In genomic region chrX:38180656-38181607, GRCm38 (mm10) we compare ENCODE assay signal across 10 mouse cellular contexts. TPM values are rescaled to one million over a fixed set of nuclear protein-coding genes. Genes with fewer than 3 reads are reported as not detected.
DNase-seq lines count a peak whose midpoint lies in the region; ATAC-seq and TF ChIP-seq lines count a peak whose summit lies in the region.
"Had no signal": no experiment of that assay in that cellular context is flagged by ENCODE, and none has a peak within 500 bp of the region (broad histone marks: within the 10 kb centered on the region; RNA-seq: fewer than 3 reads in every experiment).

No protein-coding gene starts in this region.

- H3K4me2 ChIP-seq in forebrain, embryonic 14.5 days (ENCODE audit: low read length), result peak overlapping the region; percentile 62
- peak overlapping the region; percentile 58 for H3K4me2 ChIP-seq in stomach, embryonic 14.5 days (replicated peaks; ENCODE audit: low read depth, low read length)

- peak overlapping the region; percentile 76 for H3K4me3 ChIP-seq in gastrocnemius, adult 2 months
- H3K4me3 ChIP-seq in forebrain, embryonic 14.5 days (ENCODE audit: low read depth, low read length), result peak overlapping the region; percentile 36
- peak overlapping the region; percentile 32 for H3K4me3 ChIP-seq in stomach, embryonic 14.5 days (ENCODE audit: low read depth, low read length)

- H3K36me3 ChIP-seq in forebrain, embryonic 14.5 days (ENCODE audit: control insufficient read depth, insufficient read depth, low read length), result no peaks in the 10 kb centered on the region
- no peaks in the 10 kb centered on the region for H3K36me3 ChIP-seq in stomach, embryonic 14.5 days (ENCODE audit: control insufficient read depth, insufficient read depth, low read length)

- H3K9ac ChIP-seq in forebrain, embryonic 14.5 days (ENCODE audit: low read length), result peak overlapping the region; percentile 35; the same call in 1 of the 2 replicates
- H3K9ac ChIP-seq in stomach, embryonic 14.5 days (replicated peaks; ENCODE audit: low read depth, low read length), result no peak overlapping the region

- H3K27me3 ChIP-seq in forebrain, embryonic 14.5 days (replicated peaks; ENCODE audit: control insufficient read depth, insufficient read depth, low read length), result no peaks in the 10 kb centered on the region
- H3K27me3 ChIP-seq in stomach, embryonic 14.5 days (ENCODE audit: control insufficient read depth, insufficient read depth, low read length), result no peaks in the 10 kb centered on the region

- peak; percentile 65 for ATAC-seq in forebrain, embryonic 14.5 days
- ATAC-seq in inflammation-experienced regulatory T-cells, adult 6 months, result peak; percentile 22
- peak; percentile 41 for ATAC-seq in megakaryocyte, adult 5-6 weeks (ENCODE audit: poor library complexity, severe bottlenecking)
- ATAC-seq in stomach, embryonic 14.5 days (ENCODE audit: insufficient number of reproducible peaks, insufficient read depth, low FRiP score, low read depth), result peak; percentile 71; the same call in 1 of the 2 replicates

- peak overlapping the region; percentile 24; the same call in 1 of the 2 replicates for H3K27ac ChIP-seq in gastrocnemius, adult 2 months
- no peak overlapping the region for H3K27ac ChIP-seq in forebrain, embryonic 14.5 days (ENCODE audit: low read depth, low read length)
- H3K27ac ChIP-seq in stomach, embryonic 14.5 days (ENCODE audit: low read length), result no peak overlapping the region

- no peaks in the 10 kb centered on the region for H3K9me3 ChIP-seq in forebrain, embryonic 14.5 days (replicated peaks; ENCODE audit: control insufficient read depth, low read length)
- H3K9me3 ChIP-seq in stomach, embryonic 14.5 days (ENCODE audit: control insufficient read depth, low read depth, low read length), result peaks cover 4% of the 10 kb centered on the region; the same call in 1 of the 2 replicates

- no peak for TF ChIP-seq POLR2A in brain, embryonic 14.5 days (IDR thresholded peaks at IDR 0.05; ENCODE audit: borderline replicate concordance, extremely low read depth, insufficient read depth, insufficient read length, poor library complexity, severe bottlenecking)

- WGBS in forebrain, embryonic 14.5 days, result 37% methylated on average over 38 of the region's 38 CpGs
- WGBS in stomach, embryonic 14.5 days, result 24% methylated on average over 37 of the region's 38 CpGs

- no peak for TF ChIP-seq CTCF in gastrocnemius, adult 2 months (IDR thresholded peaks at IDR 0.05)
- no peak for TF ChIP-seq CTCF in brain, embryonic 14.5 days (IDR thresholded peaks at IDR 0.05; ENCODE audit: borderline replicate concordance, extremely low read depth, insufficient read depth, insufficient read length)

- peak; percentile 21 for DNase-seq in gastrocnemius, adult 2 months
- no peak for DNase-seq in gastrocnemius, postnatal 14 days
- peak; percentile 33 for DNase-seq in brain, embryonic 14.5 days (ENCODE audit: low read depth)
- DNase-seq in forebrain, embryonic 14.5 days (ENCODE audit: low spot score), result no peak
- DNase-seq in frontal cortex, postnatal 36 days (ENCODE audit: low spot score in 2 of 2), result no peak

- no peaks in the 10 kb centered on the region for H3K4me1 ChIP-seq in forebrain, embryonic 14.5 days (ENCODE audit: control insufficient read depth, insufficient read depth, low read length)
- H3K4me1 ChIP-seq in stomach, embryonic 14.5 days (ENCODE audit: control insufficient read depth, insufficient read depth, low read length), result no peaks in the 10 kb centered on the region

- intact Hi-C loops in gastrocnemius, adult 2 months (cut with DNase I), result loop anchor here (1.0 kb wide), 1 partner anchor 97 kb away; no protein-coding TSS in a partner anchor
- intact Hi-C loops in gastrocnemius, postnatal 14 days (cut with DNase I; ENCODE audit: low total_unique reads), result no loop called here

RNA-seq across cellular contexts. Expression of gene Zbtb33, which starts 8.7 kb away (rescaled TPM):
- total RNA-seq in gastrocnemius, adult 2 months (2021), result 1 to 10 TPM; 5.7 to 7.7 TPM
- total RNA-seq in gastrocnemius, postnatal 14 days (2021), result 1 to 10 TPM; 6.8 to 7.3 TPM
- 17.7 and 22.6 TPM in 2 replicates for polyA plus RNA-seq in brain, embryonic 14.5 days (2012; rRNA removed)
- polyA plus RNA-seq in forebrain, embryonic 14.5 days (2014; fragmentation: Nextera tagmentation; extraction: Ambion mirVana), result 9.5 and 10.5 TPM in 2 replicates
- polyA plus RNA-seq in inflammation-experienced regulatory T-cells, adult 6 months (2017; shearing (Covaris generic)), result 1 to 10 TPM; 1.4 to 1.9 (median 1.5) TPM
- 29.1 and 32.1 TPM in 2 replicates for total RNA-seq in megakaryocyte, adult 5-6 weeks (2015)
- 20.7 and 24.2 TPM in 2 replicates for total RNA-seq in megakaryocyte, adult 5-6 weeks (2017)
- polyA plus RNA-seq in stomach, embryonic 14.5 days (2014; fragmentation: Nextera tagmentation; extraction: Ambion mirVana), result 7.5 and 7.6 TPM in 2 replicates

RNA-seq across cellular contexts. Expression of gene Rhox13, which starts 59.9 kb away (rescaled TPM):
- not detected for total RNA-seq in gastrocnemius, adult 2 months (2021)
- total RNA-seq in gastrocnemius, postnatal 14 days (2021), result not detected
- polyA plus RNA-seq in brain, embryonic 14.5 days (2012; rRNA removed), result not detected in 2 replicates
- polyA plus RNA-seq in forebrain, embryonic 14.5 days (2014; fragmentation: Nextera tagmentation; extraction: Ambion mirVana), result not detected in 2 replicates
- polyA plus RNA-seq in inflammation-experienced regulatory T-cells, adult 6 months (2017; shearing (Covaris generic)), result not detected
- not detected in 2 replicates for total RNA-seq in megakaryocyte, adult 5-6 weeks (2015)
- not detected in 2 replicates for total RNA-seq in megakaryocyte, adult 5-6 weeks (2017)
- not detected in 2 replicates for polyA plus RNA-seq in stomach, embryonic 14.5 days (2014; fragmentation: Nextera tagmentation; extraction: Ambion mirVana)
- total RNA-seq: layer of hippocampus, postnatal 10 days had no signal
- polyA plus RNA-seq: C2C12 had no signal

Comparison
In these comparisons a context has a peak if more than half of its experiments do, and no peak if none do; other contexts are left out.
1. DNase-seq: peak in gastrocnemius, adult 2 months (single experiment) and brain, embryonic 14.5 days (single experiment); none in gastrocnemius, postnatal 14 days (single experiment), forebrain, embryonic 14.5 days (single experiment) and frontal cortex, postnatal 36 days (0 of 2).
2. Peak in every context shown above with its lines, with median percentiles within 50 percentile points of each other: H3K4me3 ChIP-seq and ATAC-seq.